Mouse (Mus musculus) megakaryocyte, embryonic 14.5 days (primary cell): ENCODE measurements around the gene Pitpna.

ENCODE experiments used
- FLI1 ChIP-seq: IDR thresholded peaks from 2 replicates; pipeline ENCODE4 v1.6.1; 2012; ENCODE audit warnings: low read length, inconsistent platforms, mixed read lengths
- GATA1 ChIP-seq: IDR thresholded peaks from 3 replicates; pipeline ENCODE4 v1.6.1; 2012; ENCODE audit warnings: mixed read lengths, low read length, inconsistent platforms, borderline replicate concordance

DNA sequence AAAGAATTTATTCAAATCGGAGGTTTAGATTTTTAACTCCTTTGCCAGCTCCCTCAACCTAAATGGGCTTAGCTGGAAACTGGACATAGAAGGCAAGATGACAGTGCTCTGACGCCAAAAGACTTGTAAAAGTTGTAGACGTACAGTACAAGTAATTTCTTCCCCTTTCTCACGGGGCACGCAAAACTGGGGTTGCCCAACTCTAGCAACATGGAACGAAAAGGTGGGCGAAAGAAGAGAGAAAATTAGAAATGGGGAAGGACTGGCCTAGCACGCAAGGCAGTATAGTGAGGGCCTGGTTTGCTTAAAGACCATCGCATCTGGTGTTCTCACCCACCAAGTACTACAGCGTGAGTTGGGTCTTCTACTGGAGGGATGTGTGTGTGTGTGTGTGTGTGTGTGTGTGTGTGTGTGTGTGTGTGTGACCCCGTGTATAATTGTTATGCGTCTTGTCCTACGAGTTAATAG is 63.1 kb downstream of the Pitpna start:
- TF ChIP-seq GATA1 (no peak), FLI1 (no peak)
